16 mouse cellular contexts compared by ENCODE assay signal in genomic region chr16:30591990-30592389, GRCm38 (mm10). TPM values are rescaled to one million over a fixed set of nuclear protein-coding genes. Genes with fewer than 3 reads are reported as not detected.
DNase-seq lines count a peak whose midpoint lies in the region; ATAC-seq and TF ChIP-seq lines count a peak whose summit lies in the region.
"Had no signal": no experiment of that assay in that cellular context is flagged by ENCODE, and none has a peak within 500 bp of the region (broad histone marks: within the 10 kb centered on the region; RNA-seq: fewer than 3 reads in every experiment).

No protein-coding gene starts in this region.

- H3K4me1 ChIP-seq in kidney, adult 2 months (ENCODE audit: control insufficient read depth, insufficient read depth, low read length) = peaks cover 3% of the 10 kb centered on the region; the same call in 1 of the 2 replicates
- 0 out of 2 replicates have a peak, but pooled peaks cover 2% of the 10 kb centered on the region for H3K4me1 ChIP-seq in kidney, embryonic 14.5 days (ENCODE audit: control insufficient read depth, insufficient read depth, low read length)
- H3K4me1 ChIP-seq in bone marrow macrophage, adult 2 months (ENCODE audit: control insufficient read depth, insufficient read depth, low read length) = peaks cover 19% of the 10 kb centered on the region
- H3K4me1 ChIP-seq: limb, embryonic 15.5 days had no signal

- H3K9me3 ChIP-seq in kidney, embryonic 14.5 days (ENCODE audit: control insufficient read depth, low read length) = no peaks in the 10 kb centered on the region
- H3K9me3 ChIP-seq: embryonic facial prominence, embryonic 13.5 days; G1E; hindbrain, embryonic 10.5 days; limb, embryonic 15.5 days had no signal

- ATAC-seq in kidney, embryonic 14.5 days (ENCODE audit: low FRiP score, low TSS enrichment) = no peak

- no peak overlapping the region for H3K27ac ChIP-seq in kidney, adult 2 months (ENCODE audit: insufficient read depth, low read depth, low read length)
- no peak overlapping the region for H3K27ac ChIP-seq in kidney, embryonic 14.5 days (ENCODE audit: low read depth, low read length)
- no peak overlapping the region for H3K27ac ChIP-seq in bone marrow macrophage, adult 2 months (ENCODE audit: insufficient read depth, low read depth, low read length)
- H3K27ac ChIP-seq: embryonic facial prominence, embryonic 13.5 days; hindbrain, embryonic 10.5 days; limb, embryonic 15.5 days had no signal

- TF ChIP-seq POLR2A in kidney, adult 2 months (IDR thresholded peaks at IDR 0.05; ENCODE audit: low read depth, low read length) = no peak
- no peak for TF ChIP-seq POLR2A in bone marrow macrophage, adult 2 months (IDR thresholded peaks at IDR 0.05; ENCODE audit: borderline replicate concordance, low read depth, low read length)

- no peaks in the 10 kb centered on the region for H3K36me3 ChIP-seq in kidney, adult 2 months (ENCODE audit: control insufficient read depth, insufficient read depth, low read length)
- H3K36me3 ChIP-seq in kidney, embryonic 14.5 days (ENCODE audit: control insufficient read depth, insufficient read depth, low read length) = no peaks in the 10 kb centered on the region
- H3K36me3 ChIP-seq: embryonic facial prominence, embryonic 13.5 days; G1E; hindbrain, embryonic 10.5 days; limb, embryonic 15.5 days had no signal

- no peak overlapping the region for H3K4me3 ChIP-seq in kidney, adult 2 months (ENCODE audit: insufficient read depth, low read depth, low read length)
- H3K4me3 ChIP-seq in kidney, embryonic 14.5 days (ENCODE audit: low read length) = no peak overlapping the region
- no peak overlapping the region for H3K4me3 ChIP-seq in bone marrow macrophage, adult 2 months (ENCODE audit: insufficient read depth, low read length)
- H3K4me3 ChIP-seq: embryonic facial prominence, embryonic 13.5 days; hindbrain, embryonic 10.5 days; limb, embryonic 15.5 days had no signal

- no peak for DNase-seq in kidney, adult 2 months
- DNase-seq in A20 (ENCODE audit: low read depth, low spot score) = peak; percentile 29
- peak; percentile 17 for DNase-seq in CD4-positive helper T cell, adult 2 months (ENCODE audit: low read depth, low spot score)
- no peak for DNase-seq in embryo, embryonic 10.5 days (ENCODE audit: low spot score)
- no peak for DNase-seq in layer of hippocampus, adult 9-11 months
- DNase-seq: cerebellum, postnatal 25 days; kidney, adult 9 months; lung, postnatal 10 days; right cerebral cortex, postnatal 4 days; thymus, adult 2 months had no signal

- 41% methylated on average over 3 of the region's 3 CpGs for WGBS in kidney, adult 2 months
- 48% methylated on average over 3 of the region's 3 CpGs for WGBS in kidney, embryonic 14.5 days

- TF ChIP-seq CTCF in kidney, adult 2 months (conservative IDR thresholded peaks at IDR 0.05; ENCODE audit: insufficient read depth, insufficient read length, low read depth, low read length) = 0 out of 2 replicates have a peak, but pooled peaks have one; percentile 12
- TF ChIP-seq CTCF in bone marrow macrophage, adult 2 months (IDR thresholded peaks at IDR 0.05; ENCODE audit: low read depth, low read length) = 0 out of 2 replicates have a peak, but pooled peaks have one; percentile 30

- no peak overlapping the region for H3K4me2 ChIP-seq in kidney, embryonic 14.5 days (replicated peaks; ENCODE audit: low read depth, low read length)
- H3K4me2 ChIP-seq: embryonic facial prominence, embryonic 13.5 days; limb, embryonic 15.5 days had no signal

- no peaks in the 10 kb centered on the region for H3K27me3 ChIP-seq in kidney, adult 2 months (replicated peaks; ENCODE audit: control insufficient read depth, insufficient read depth, low read length)
- H3K27me3 ChIP-seq in kidney, embryonic 14.5 days (ENCODE audit: control insufficient read depth, insufficient read depth, low read length) = peaks cover 9% of the 10 kb centered on the region; the same call in 1 of the 2 replicates

- no peak overlapping the region for H3K9ac ChIP-seq in kidney, embryonic 14.5 days (ENCODE audit: low read depth, low read length)
- H3K9ac ChIP-seq: embryonic facial prominence, embryonic 13.5 days; limb, embryonic 15.5 days had no signal

RNA-seq across cellular contexts. Expression of gene Lsg1, which starts 4.6 kb away (rescaled TPM):
- polyA plus RNA-seq in kidney, adult 2 months (2012; rRNA removed) = 9.1 and 9.4 TPM in 2 replicates
- 56.8 and 74.8 TPM in 2 replicates for polyA plus RNA-seq in kidney, embryonic 14.5 days (2014; fragmentation: Nextera tagmentation; extraction: Ambion mirVana)
- 18.2 and 21.1 TPM in 2 replicates for polyA plus RNA-seq in bone marrow macrophage, adult 2 months (2012; ENCODE audit: insufficient read depth, insufficient read length, missing spikeins)

RNA-seq across cellular contexts. Expression of gene Fam43a, which starts 7.5 kb away (rescaled TPM):
- polyA plus RNA-seq in kidney, adult 2 months (2012; rRNA removed) = 26.4 and 31.4 TPM in 2 replicates
- 7.2 and 9.2 TPM in 2 replicates for polyA plus RNA-seq in kidney, embryonic 14.5 days (2014; fragmentation: Nextera tagmentation; extraction: Ambion mirVana)
- polyA plus RNA-seq in bone marrow macrophage, adult 2 months (2012; ENCODE audit: insufficient read depth, insufficient read length, missing spikeins) = 22.4 and 23.3 TPM in 2 replicates

RNA-seq across cellular contexts. Expression of gene Tmem44, which starts 41.3 kb away (rescaled TPM):
- polyA plus RNA-seq in kidney, adult 2 months (2012; rRNA removed) = 6.7 and 9.4 TPM in 2 replicates
- polyA plus RNA-seq in kidney, embryonic 14.5 days (2014; fragmentation: Nextera tagmentation; extraction: Ambion mirVana) = 14.1 and 15.1 TPM in 2 replicates
- not detected in 2 replicates for polyA plus RNA-seq in bone marrow macrophage, adult 2 months (2012; ENCODE audit: insufficient read depth, insufficient read length, missing spikeins)

Comparison
In these comparisons a context has a peak if more than half of its experiments do, and no peak if none do; other contexts are left out.
1. DNase-seq: peak in A20 (single experiment) and CD4-positive helper T cell, adult 2 months (single experiment); none in kidney, adult 2 months (single experiment), embryo, embryonic 10.5 days (single experiment) and layer of hippocampus, adult 9-11 months (single experiment).